Mouse (Mus musculus) neutrophil, adult 5-6 weeks (primary cell): ENCODE measurements around the gene F5. TPM values are rescaled to one million over a fixed set of nuclear protein-coding genes. Genes with fewer than 3 reads are reported as not detected.

ENCODE experiments used
- ATAC-seq: fragments of 151-379, 151-347 bp; 2 replicates; pipeline ENCODE4 v1.8.0; 2017; ENCODE audit warnings: mild to moderate bottlenecking, moderate TSS enrichment; ENCODE audit not compliant: insufficient number of reproducible peaks, poor library complexity, low FRiP score, severe bottlenecking; ENCODE audit errors: extremely low read depth
- total RNA-seq: library from RNA; stranded (forward); fragments of 200-1000 nt; gene quantifications from 2 replicates; pipeline ENCODE4 v1.2.3, GENCODE M21; 2017

F5 gene
- total RNA-seq, 1 experiment from 2014 or later, result 23.7 TPM

DNA sequence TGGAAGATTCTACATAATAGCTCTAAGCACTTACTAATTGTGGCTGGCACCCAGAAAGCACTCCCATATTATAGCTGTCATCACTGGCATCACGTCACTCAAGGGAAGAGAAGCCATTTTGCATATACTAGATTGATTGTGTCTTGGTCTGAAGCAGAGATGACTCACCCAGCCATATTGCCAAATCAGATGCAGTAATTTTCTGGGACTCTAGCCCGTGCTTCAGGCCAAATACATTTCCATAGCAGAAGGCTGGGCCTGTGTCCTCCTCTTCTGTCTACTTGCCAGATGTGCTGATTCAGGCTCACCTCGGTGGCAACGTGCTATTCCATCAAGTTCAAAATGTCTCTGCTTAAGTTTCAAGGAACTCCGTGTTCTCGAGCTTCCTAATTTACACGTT is 109.9 kb downstream of the F5 start:
- no peak for ATAC-seq

Other genes starting within 250 kb of the F5 start
- gene Scyl3, start 222.7 kb upstream of the F5 start, total RNA-seq, result 39.1 and 41.1 TPM in 2 replicates
- 5.0 and 7.7 TPM in 2 replicates for gene BC055324, start 157.0 kb upstream of the F5 start, total RNA-seq
- gene Mettl18, start 156.9 kb upstream of the F5 start, total RNA-seq, result 14.5 and 14.7 TPM in 2 replicates
- gene Sele, start 103.6 kb upstream of the F5 start, total RNA-seq, result 0.37 and 0.70 TPM in 2 replicates
- gene Sell, start 89.9 kb upstream of the F5 start, total RNA-seq, result 1,314 and 1,317 TPM in 2 replicates
- 9.2 and 10.0 TPM in 2 replicates for gene Selp, start 36.6 kb upstream of the F5 start, total RNA-seq
- 3.7 and 8.1 TPM in 2 replicates for gene Slc19a2, start 97.2 kb downstream of the F5 start, total RNA-seq
- gene Ccdc181, start 123.7 kb downstream of the F5 start, total RNA-seq, result 10.2 and 11.3 TPM in 2 replicates
- 21.6 and 23.9 TPM in 2 replicates for gene Nme7, start 152.3 kb downstream of the F5 start, total RNA-seq
- 21.0 and 31.7 TPM in 2 replicates for gene Blzf1, start 155.7 kb downstream of the F5 start, total RNA-seq